Mouse (Mus musculus): ENCODE measurements around the gene Lrrfip2.

GRCm38 (mm10) chr9:111096419-111097326 lies 20.7 kb upstream of the Lrrfip2 start:
- TF ChIP-seq CTCF (IDR thresholded peaks at IDR 0.05; ENCODE audit: low read depth) (no peak), EP300 (IDR thresholded peaks at IDR 0.05; ENCODE audit: low read depth) (no peak)
